Mouse (Mus musculus) heart, postnatal 0 days (tissue): ENCODE measurements around the gene BC055324.

Experiments
- CTCF ChIP-seq: IDR thresholded peaks from 2 replicates; pipeline ENCODE4 v1.5.1; 2016; ENCODE audit warnings: antibody characterized with exemption, control low read depth, low read depth
- EP300 ChIP-seq: IDR thresholded peaks from 2 replicates; pipeline ENCODE4 v1.6.1; 2016; ENCODE audit warnings: antibody characterized with exemption, low read depth

- TF ChIP-seq EP300, result no peak
- TF ChIP-seq CTCF, result no peak
Measured at GRCm38 (mm10) chr1:163900168-163900567, 94.4 kb downstream of the BC055324 start.
